Mouse (Mus musculus) cerebellum, postnatal 4 days (tissue): ENCODE measurements at regions not wholly inside any gene's neighbourhood (a gene's known extent, or its start where the extent isn't known, plus 50 kb on each side); places are given as distances from the start of the nearest gene placed in this dataset.
A peak's percentile ranks its signal among the peaks of the same experiment; 100 is the strongest.

ENCODE experiments used
- DNase-seq, 2 experiments: peaks; one replicate each; pipeline ENCODE4 v3.0.0; 2022; ENCODE audit warnings: low spot score in 2 of 2, mixed read lengths in 1 of 2

DNA sequence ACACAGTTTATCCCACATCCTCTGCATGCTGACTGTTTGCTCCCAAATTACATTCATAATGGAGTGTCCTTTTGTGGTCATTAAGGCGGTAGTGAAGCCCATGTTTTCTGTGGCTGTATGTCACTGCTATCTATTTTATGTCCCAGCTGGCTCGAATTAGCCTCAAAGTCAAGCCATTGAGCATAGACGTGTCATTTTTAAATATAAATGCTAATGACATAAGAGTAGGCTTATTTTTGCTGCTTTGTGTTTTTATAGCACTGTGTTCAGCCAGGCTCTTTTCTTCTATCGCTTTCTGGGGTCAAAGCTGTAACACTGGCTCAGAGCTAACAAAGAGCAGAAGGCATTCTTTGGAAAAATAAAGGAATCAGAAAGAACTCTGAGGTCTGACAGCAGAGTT lies 83.8 kb upstream of the Pkn2 start:
- DNase-seq: no peak

GRCm38 (mm10) chr3:142963818-142964372 lies 82.1 kb upstream of the Pkn2 start:
- DNase-seq: no peak

DNA sequence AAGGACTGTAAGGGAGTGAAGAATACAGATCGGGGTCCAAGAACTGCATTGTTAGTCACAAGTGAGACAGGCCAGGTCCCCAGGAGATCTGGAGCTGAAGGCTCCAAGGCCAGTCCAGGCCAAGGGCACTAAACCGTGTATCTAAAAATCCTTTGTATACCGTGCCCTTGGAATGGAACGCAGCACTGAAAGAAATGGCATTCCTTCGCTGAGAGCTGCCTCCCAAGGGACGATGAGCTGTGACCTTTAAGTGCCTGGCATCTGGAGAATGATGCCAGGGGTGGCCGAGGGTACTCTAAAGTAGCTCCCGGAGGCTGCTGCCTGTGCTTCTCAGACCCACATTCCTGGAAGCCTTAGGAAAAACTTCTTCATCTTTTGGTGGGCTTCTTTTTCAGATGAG lies 76.0 kb upstream of the Pkn2 start:
- no peak for DNase-seq

GRCm38 (mm10) chr3:142948771-142949170 lies 67.0 kb upstream of the Pkn2 start:
- DNase-seq: peak; percentile 46 to 73

DNA sequence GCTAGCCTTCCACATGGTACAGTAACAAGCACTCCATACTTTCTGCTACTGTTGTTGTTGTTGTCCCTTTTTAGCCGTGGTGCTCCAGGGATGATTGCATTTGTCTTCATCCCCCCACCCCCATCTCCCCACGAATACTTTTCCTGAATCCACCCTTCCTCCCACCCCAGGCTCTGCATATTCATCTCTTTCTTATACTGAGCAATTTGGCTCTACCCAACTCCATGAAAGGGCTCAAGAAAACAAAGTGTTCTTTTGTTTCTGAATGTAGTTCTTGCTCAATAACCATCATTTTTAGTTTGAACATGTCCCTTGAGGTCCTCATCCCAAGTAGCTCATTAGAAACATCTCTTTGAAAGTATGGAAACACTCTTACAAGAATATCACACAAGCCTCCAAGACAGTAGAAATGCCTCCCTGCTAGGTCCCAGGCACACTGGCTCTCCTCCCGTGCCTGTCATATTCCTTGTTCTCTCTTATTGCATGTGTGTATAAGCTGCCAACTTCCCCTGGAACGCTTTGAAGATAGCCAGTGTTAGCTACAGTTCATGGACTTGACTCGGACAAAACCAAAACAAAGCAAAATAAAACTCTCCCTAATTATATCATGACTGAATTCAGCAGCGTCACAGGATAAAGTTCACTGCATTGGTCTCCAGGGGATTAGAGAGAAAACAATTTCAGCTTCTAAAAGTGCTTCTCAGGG lies 59.7 kb upstream of the Pkn2 start:
- DNase-seq: no peak

- DNase-seq: no peak
These were observed 59.1 kb upstream of the Pkn2 start for GRCm38 (mm10) chr3:142940874-142941273.

DNA sequence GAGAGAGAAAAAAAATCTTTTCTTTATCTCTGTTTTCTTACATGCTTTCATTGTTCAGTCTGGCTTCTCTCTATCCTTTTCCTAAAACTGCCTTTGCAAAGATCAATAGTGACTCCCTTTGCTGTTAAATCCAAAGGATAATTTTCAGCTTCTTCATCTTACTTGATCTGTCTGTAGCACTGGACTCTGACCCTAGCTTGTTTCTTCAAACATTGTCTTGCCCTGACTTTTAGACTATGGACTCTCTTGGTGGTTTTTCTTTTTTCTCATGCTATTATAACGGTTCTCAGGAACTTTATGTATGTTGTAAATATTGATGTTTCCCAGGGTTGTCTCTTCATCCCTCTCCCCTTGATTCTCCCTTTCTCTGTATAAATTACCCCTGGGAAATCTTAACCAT lies 58.0 kb upstream of the Pkn2 start:
- DNase-seq: no peak

- DNase-seq: no peak
These were observed 54.1 kb upstream of the Pkn2 start for GRCm38 (mm10) chr3:142935949-142936348.

DNA sequence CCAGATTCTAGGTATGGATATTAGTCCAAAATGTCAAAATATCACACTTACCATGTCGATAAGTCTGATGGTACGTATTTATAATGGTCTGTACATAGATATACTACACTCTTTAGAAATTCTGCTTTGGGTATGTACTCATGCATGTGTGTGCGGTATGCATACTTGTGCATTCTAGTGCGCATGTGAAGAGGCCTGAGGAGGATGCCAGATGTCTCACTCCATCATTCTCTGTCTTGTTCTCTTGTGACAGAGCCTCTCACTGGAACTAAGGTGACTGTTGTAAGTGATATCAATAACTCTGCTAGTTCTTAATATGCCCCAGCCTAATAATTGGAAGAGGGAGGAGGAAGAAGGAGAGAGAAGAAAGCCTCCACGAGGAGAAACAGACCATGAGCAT lies 52.5 kb upstream of the Pkn2 start:
- no peak for DNase-seq

GRCm38 (mm10) chr3:142933684-142934259 lies 52.0 kb upstream of the Pkn2 start:
- DNase-seq: no peak
